ENCODE assay signal across 8 mouse cellular contexts in the genomic region with DNA sequence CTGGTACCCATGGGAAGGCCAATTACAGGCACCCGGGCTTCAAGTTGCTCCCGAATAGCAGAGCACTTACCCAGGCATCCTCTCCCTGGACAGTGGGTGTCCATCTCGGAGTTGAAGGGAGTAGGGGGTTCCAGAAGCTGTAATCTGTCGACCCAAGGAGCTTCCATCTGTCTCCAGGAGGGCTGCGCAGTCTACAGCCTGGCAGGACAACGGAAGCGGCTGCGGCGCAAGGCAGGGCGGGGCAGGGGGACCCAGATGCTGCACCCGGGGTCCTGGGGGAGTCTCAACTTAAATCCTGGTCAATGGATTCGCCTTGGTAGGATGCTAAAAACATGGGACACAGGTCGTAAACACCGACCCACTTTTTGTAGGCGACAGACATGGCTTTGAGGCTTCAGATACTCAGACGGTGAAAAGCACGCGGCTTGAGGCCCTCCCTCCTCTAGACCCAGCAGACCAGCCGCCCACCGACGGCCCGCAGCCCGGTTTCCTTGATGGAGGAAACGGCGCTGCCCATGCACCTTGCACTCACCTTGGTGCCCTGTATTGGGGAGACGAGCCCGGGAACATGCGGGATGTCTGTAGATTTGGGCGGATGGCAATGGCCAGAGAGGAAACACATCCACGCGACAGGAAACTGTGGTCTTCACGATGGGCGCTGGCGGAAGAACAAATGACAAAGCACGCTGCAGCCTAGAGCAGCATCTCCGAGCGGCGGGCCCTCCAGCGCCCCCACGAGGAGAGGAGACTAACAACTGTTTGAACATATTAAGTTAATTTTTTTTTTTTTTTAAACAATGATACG. TPM values are rescaled to one million over a fixed set of nuclear protein-coding genes. Genes with fewer than 3 reads are reported as not detected.
DNase-seq lines count a peak whose midpoint lies in the region; ATAC-seq lines count a peak whose summit lies in the region.

No protein-coding gene starts in this region.

- no peaks in the 10 kb centered on the region for H3K27me3 ChIP-seq in megakaryocyte, embryonic 14.5 days (replicated peaks)

- no peaks in the 10 kb centered on the region for H3K9me3 ChIP-seq in megakaryocyte, embryonic 14.5 days

- H3K4me3 ChIP-seq in megakaryocyte, embryonic 14.5 days (replicated peaks): peak overlapping the region; percentile 99

- H3K36me3 ChIP-seq in megakaryocyte, embryonic 14.5 days (replicated peaks; ENCODE audit: low read length): peaks cover 44% of the 10 kb centered on the region

- peak; percentile 97 for ATAC-seq in inflammation-experienced regulatory T-cells, adult 6 months

- DNase-seq in adrenal gland, adult 18-20 months (ENCODE audit: low spot score in 2 of 2): peak; percentile 78 to 81
- peak; percentile 95 for DNase-seq in embryo, embryonic 10.5 days (ENCODE audit: low spot score)
- peak; percentile 86 for DNase-seq in gastrocnemius, postnatal 14 days
- peak; percentile 49 to 84 for DNase-seq in left cerebral cortex, adult 9 months (ENCODE audit: low spot score in 2 of 2)
- DNase-seq in right cerebral cortex, adult 2 months (ENCODE audit: low spot score in 2 of 2): peak; percentile 89 to 91
- DNase-seq in urinary bladder, postnatal 10 days (ENCODE audit: low spot score): peak; percentile 49

- intact Hi-C loops in gastrocnemius, postnatal 14 days (cut with DNase I; ENCODE audit: low total_unique reads): no loop called here

- peaks cover 44% of the 10 kb centered on the region for H3K4me1 ChIP-seq in megakaryocyte, embryonic 14.5 days

RNA-seq across cellular contexts. Expression of a gene that starts 14.4 kb away (rescaled TPM):
- 10 to 100 TPM; 14.2 to 19.7 TPM for total RNA-seq in adrenal gland, adult 18-20 months (2021)
- total RNA-seq in gastrocnemius, postnatal 14 days (2021): under 1 TPM; 0.06 to 0.20 TPM
- under 1 TPM in 2 of 3 experiments, not detected in 1; 0.10 to 0.11 TPM for polyA plus RNA-seq in inflammation-experienced regulatory T-cells, adult 6 months (2017; shearing (Covaris generic))
- polyA plus RNA-seq in megakaryocyte, embryonic 14.5 days (2012; ENCODE audit: insufficient read depth, low replicate concordance): not detected in 2 replicates

RNA-seq across cellular contexts. Expression of a gene that starts 48.6 kb away (rescaled TPM):
- total RNA-seq in adrenal gland, adult 18-20 months (2021): 10 to 100 TPM; 55.3 to 71.6 TPM
- total RNA-seq in gastrocnemius, postnatal 14 days (2021): 10 to 100 TPM; 20.3 to 21.2 TPM
- 10 to 100 TPM; 13.3 to 18.2 (median 13.8) TPM for polyA plus RNA-seq in inflammation-experienced regulatory T-cells, adult 6 months (2017; shearing (Covaris generic))
- 0.64 and 1.7 TPM in 2 replicates for polyA plus RNA-seq in megakaryocyte, embryonic 14.5 days (2012; ENCODE audit: insufficient read depth, low replicate concordance)

RNA-seq across cellular contexts. Expression of a gene that starts 54.8 kb away (rescaled TPM):
- 10 to 100 TPM; 19.2 to 30.4 TPM for total RNA-seq in adrenal gland, adult 18-20 months (2021)
- 10 to 100 TPM in 1 of 2 experiments, 1 to 10 TPM in 1; 7.8 to 12.7 TPM for total RNA-seq in gastrocnemius, postnatal 14 days (2021)
- 1 to 10 TPM in 1 of 3 experiments, not detected in 2; 1.0 TPM for polyA plus RNA-seq in inflammation-experienced regulatory T-cells, adult 6 months (2017; shearing (Covaris generic))
- 2.3 and 8.8 TPM in 2 replicates for polyA plus RNA-seq in megakaryocyte, embryonic 14.5 days (2012; ENCODE audit: insufficient read depth, low replicate concordance)

Comparison
In these comparisons a context has a peak if more than half of its experiments do, and no peak if none do; other contexts are left out.
1. Peak in every context shown above with its lines: DNase-seq, ATAC-seq and H3K4me3 ChIP-seq.
2. RNA of a gene that starts 14.4 kb away (total RNA-seq): 14.2 to 19.7 TPM in adrenal gland, adult 18-20 months; 0.06 to 0.20 TPM in gastrocnemius, postnatal 14 days; every median in the first group is over 10 times any median in the second.